Mouse (Mus musculus) adrenal gland, postnatal 36 days (tissue): ENCODE measurements around the gene Clic1. TPM values are rescaled to one million over a fixed set of nuclear protein-coding genes. Genes with fewer than 3 reads are reported as not detected.

ENCODE experiments used
- DNase-seq, 2 experiments: peaks; one replicate each; pipeline ENCODE4 v3.0.0; 2021; ENCODE audit warnings: mixed read lengths in 1 of 2
- total RNA-seq, 2 experiments: library from RNA; stranded (reverse); gene quantifications; 2 replicates each; pipeline ENCODE4 v1.2.3; 2021

The Clic1 gene
- total RNA-seq, 2 experiments from 2014 or later, result 83.6 to 109 TPM

DNA sequence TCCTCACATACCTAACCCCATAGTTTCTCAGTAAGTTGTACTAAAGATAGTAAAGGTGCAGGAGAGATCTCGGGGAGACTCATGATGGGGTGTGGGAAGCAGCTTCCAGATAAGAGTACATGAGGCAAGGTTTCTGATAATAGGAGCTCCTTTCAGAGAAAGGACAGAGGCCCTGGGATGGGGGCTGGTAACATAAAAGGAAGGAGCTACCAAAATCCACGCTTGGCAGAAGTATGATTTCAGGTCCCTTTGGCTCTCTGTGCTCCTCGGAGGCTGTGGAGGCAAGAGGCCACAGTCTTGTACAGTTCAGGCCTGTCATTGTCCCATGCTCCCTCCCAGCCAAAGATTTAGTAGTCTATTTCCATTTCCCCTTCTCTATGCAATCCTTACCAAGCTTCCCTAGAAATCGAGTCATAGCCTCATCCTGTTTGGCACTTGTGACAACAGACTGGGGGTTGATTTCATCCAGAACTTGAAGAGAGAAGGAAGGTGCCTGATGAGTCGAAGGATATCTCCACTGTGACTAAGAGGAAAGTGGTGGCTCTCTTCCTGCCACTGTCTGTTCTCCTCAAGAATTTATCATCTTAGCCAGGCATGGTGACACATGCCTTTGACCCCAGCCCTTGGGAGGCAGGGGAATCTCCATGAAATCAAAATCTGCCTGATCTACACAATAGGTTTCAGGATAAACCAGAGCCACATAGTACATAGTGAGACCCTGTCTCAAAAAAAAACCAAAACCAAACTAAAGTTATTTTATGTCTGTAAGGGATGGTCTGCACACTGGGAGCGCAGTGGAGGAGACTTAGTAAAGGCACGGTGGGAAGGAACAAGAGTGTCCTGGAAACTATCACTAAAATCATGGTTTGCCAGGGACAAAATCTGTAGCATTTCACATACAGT is 4.6 kb upstream of the Clic1 start:
- DNase-seq, result no peak

DNA sequence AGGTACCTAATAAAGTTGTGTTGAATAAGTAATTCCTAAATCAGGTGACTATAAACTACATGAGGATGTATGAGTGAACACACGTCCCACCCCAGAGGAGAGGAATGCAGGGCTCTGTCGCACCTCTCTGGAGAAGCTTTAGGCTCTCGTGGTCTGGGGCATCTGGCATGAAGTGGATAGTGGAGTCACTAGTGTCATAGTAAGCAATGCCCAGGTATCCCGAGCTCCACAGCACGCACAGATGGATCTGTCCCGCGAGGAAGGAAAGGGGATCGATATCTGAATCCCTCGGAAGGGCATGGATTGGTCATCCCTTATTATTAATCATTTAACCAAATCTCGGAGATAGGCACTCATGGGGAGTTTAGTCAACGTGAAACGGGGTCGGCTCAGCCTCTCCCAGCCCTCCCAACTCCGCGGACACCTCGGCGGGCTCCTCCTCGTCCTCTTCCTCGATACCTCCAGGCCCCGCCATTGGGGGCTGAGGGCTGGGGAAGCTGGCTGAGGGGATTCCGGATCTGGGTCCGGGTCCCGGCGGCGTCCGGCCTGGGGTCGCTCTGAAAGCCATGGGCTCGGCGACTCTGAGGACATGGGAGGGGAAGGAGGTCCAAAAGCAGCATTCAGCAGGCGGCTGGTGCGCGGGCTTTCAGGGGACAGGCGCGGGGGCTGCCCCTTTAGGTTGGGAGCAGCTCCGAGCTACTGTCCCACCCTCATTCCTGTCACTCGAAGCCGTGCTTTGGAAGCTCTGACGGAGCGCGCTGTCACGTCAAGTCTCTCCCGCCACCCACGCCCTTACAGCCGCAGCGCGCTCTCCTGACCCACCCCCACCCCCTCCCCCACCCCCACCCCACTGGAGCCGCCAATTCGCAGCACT is 3.7 kb upstream of the Clic1 start:
- no peak for DNase-seq

GRCm38 (mm10) chr17:35046681-35047455 is 2.9 kb upstream of the Clic1 start, which contains the start of gene Msh5:
TSS of gene Msh5 (minus strand) at chr17:35046745.
- peak; percentile 96 to 97 for DNase-seq

DNA sequence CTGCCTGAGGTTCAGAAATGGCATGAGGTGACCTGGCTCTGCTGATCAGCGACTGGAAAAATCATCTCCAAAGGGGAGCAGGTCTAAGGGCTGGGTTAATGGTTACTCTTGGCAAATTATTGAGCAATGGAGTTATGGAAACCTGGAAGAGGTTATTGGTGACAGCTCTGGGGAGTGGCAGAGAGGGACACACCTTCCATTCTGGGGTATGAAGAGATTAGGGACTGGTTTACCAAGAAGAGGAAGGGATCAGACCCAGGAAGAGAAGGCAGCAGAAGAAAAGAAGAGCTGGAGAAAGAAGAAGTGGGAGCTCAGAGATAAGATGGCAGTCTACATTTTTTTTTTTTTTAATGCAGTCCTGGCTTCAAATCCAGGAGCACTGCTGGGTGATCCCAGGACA is 2.1 kb upstream of the Clic1 start:
- no peak for DNase-seq

DNA sequence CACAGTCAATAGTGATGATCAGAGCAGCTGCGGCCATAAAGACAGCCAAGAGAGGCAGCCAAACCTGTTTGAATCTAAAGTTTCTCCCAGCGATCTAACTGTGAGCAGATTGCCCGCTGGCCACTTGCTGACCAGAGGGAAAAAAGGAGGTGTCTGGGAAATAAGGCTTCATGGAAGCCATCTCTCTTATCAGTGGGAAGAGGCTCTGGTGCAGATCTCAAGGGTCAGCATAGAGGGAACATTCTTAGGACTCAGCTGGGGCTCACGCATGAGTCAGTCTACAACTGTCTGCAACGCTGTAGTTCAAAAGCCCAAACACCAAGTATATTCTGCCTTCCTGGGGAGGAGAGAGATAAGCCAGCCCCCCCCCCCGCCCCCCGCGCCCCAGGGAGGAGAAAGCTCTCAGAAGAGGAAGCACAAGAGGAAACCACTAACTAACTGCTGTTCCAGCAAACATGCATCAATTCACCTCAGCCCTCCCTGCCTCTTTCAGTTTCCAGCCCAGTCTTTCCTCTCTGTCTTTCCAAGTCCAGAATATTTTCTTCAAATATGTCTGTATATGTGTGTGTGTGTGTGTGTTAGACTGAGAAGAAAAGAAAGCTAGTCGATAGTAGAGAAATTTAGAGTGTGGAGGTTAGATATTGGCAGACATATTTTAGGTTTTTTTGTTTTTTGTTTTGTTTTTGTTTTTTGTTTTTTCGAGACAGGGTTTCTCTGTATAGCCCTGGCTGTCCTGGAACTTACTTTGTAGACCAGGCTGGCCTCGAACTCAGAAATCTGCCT is 1.4 kb upstream of the Clic1 start:
- DNase-seq, result no peak

DNA sequence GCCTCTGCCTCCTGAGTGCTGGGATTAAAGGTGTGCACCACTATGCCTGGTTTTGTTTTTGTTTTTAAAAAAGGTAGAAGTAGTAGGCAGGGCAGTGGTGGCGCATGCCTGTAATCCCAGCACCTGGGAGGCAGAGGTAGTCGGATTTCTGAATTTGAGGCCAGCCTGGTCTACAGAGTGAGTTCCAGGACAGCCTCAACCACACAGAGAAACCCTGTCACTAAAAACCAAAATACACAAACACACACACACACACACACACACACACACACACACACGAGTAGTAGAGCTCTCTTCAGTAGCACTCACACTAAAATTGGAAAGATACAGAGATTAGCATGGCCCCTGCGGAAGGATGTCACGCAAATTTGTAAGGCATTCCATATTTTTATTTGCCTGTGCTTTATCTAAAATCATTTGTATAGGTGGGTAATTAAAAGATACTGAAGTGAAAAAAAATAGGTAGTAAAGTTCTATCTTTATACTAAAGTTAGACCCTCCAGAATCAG is 780 bp upstream of the Clic1 start:
- no peak for DNase-seq

DNA sequence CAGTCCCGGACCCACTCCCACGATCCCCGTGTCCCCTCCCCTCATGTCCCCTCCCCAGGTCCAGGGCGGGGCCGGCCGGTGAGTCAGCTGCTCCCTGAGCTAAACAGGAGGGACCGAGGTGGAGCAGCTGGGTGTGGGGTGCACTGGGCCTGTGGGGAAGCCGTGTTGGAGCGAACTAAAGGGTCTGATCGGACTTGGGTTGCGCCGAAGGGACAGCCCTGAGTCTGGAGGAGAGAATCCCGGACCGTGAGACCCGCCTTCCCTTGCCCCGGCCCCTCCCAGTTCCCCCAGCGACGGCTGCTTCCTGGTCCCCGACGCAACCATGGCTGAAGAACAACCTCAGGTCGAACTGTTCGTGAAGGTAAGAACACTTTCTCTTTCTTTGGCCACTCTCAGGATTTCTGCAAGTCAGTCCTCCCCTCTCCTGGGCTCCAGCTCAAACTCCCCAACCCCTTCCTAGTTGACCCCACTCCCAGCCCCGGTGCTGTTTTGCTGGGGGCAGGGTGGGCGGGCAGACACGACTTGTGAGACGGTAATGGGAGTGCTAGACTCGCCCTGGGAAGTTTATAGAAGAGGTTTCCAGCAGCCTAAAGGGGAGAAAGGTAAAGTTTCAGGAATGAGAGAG is 472 bp downstream of the Clic1 start:
- peak; percentile 78 to 89 for DNase-seq

- DNase-seq, result peak; percentile 74 to 85
Measured at GRCm38 (mm10) chr17:35051156-35052086, 1.7 kb downstream of the Clic1 start.

DNA sequence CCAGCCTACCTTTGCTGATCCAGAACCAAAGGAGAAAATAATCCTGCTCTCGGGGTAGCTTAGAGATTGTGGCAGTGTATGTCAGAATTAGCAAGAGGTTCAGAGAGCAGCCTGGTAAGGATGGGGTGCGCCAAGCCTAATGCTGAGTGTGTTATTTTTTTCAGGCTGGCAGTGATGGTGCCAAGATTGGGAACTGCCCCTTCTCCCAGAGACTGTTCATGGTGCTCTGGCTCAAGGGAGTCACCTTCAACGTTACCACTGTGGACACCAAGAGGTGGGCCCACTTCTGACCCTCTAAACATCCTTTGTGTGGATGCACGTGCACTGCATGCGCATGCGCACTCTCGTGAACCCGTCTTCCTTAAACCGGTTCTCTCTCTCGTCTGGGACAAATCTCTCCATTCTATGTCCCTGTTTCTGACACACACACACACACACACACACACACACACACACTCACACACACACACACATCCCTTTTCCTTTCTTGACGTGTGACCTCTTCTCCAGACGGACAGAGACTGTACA is 2.6 kb downstream of the Clic1 start:
- no peak for DNase-seq

GRCm38 (mm10) chr17:35055691-35056495 is 6.1 kb downstream of the Clic1 start:
- no peak for DNase-seq

DNA sequence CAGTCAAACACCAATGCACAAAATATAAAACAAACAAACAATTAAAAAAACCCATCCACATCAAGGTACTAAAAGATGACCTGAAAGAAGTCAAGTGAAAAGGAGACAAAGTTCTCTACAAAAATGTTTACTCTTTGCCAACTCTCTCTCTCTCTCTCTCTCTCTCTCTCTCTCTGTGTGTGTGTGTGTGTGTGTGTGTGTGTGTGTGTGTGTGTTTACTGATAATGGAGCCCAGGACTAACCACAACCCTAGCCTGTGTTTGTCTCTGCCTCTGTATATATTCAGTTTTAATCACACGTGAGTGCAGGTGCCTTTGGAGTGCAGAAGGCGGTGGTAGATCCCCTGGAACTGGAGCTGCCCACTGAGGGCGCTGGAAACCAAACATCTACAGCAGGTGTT is 7.3 kb downstream of the Clic1 start:
- no peak for DNase-seq

DNA sequence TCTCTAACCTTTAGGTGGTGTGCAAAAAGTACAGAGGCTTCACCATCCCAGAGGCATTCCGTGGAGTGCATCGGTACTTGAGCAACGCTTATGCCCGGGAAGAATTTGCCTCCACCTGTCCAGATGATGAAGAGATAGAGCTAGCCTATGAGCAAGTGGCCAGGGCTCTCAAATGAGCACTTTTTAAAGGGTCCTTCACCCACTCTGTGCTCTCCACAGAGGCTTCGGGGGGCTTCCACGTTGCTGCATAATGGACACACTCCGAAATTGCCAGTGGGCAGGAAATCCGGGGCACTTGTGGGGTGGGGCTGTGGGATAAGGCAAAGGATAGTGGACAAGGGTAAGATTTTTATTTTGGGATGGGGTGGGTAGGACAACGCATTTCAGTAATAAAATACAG is 8.6 kb downstream of the Clic1 start:
- no peak for DNase-seq

GRCm38 (mm10) chr17:35058911-35059892 is 9.4 kb downstream of the Clic1 start, which contains the start of gene Ddah2:
TSS of gene Ddah2 (plus strand) at chr17:35059035.
- peak; percentile 85 to 92 for DNase-seq

DNA sequence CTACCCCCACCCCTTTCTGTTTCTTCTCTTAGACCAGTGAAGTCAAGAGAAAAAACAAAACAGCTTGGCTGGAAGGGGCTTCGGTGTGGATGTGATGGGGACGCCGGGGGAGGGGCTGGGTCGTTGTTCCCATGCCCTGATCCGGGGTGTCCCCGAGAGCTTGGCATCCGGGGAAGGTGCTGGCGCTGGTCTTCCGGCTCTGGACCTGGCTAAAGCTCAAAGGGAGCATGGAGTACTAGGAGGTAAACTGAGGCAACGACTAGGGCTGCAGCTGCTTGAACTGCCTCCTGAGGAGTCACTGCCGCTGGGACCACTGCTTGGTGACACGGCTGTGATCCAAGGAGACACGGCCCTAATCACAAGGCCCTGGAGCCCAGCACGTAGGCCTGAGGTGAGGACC is 10.3 kb downstream of the Clic1 start:
- no peak for DNase-seq

DNA sequence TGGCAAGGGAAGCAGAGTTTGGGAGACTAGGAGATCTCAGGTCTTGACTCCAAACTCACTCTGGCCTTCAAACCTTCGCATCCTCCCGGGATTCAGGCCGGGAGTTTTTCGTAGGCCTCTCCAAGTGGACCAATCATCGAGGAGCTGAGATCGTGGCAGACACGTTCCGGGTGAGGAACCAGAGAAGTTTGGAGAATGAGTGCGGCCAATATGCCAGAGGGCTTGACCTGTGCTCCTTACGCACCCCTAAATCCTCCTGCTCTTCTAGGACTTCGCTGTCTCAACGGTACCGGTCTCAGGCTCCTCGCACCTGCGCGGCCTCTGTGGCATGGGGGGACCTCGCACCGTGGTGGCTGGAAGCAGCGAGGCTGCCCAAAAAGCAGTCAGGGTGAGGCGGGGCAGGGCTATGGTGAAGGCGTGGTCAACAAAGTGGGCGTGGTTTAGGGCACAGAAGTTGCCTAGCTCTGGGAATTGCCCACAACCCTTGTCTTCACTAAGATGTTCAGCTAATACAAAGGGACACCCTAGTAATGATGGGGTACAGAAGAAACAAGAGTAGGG is 11.1 kb downstream of the Clic1 start:
- peak in 1 of 2 experiments; percentile 23 for DNase-seq

- no peak for DNase-seq
Measured at GRCm38 (mm10) chr17:35061299-35061698, 11.5 kb downstream of the Clic1 start.

DNA sequence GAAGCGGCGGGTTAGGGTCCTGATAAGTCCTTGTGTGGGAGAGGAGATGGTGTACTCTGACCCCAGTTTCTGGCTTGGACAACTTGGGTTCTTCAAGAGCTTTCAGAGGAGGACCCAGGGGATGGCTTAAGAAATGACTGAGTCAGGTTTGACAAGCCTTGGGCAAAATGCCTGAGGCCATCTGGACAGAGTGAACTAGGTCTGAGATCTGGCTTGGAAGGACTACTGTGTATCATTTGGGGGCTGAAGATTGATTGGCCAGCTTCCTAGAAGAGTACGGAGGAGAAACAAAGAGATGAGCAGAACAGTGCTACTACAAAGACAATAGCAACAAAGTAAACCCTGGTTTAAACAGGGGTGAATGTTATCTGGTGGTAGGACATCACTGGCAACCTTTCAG is 13.7 kb downstream of the Clic1 start:
- no peak for DNase-seq
